Mouse (Mus musculus) testis, adult 2 months (tissue): Measurements from ENCODE around the gene Kif23. TPM values are rescaled to one million over a fixed set of nuclear protein-coding genes. Genes with fewer than 3 reads are reported as not detected.

Experiments
- H3K27ac ChIP-seq: fragments of 200-500 bp; 2 replicates; pipeline ENCODE4 v1.5.1; 2012; ENCODE audit warnings: low read depth, low read length; ENCODE audit not compliant: control insufficient read depth, insufficient read depth
- H3K27me3 ChIP-seq: fragments of 200-500 bp; 2 replicates; pipeline ENCODE4 v1.6.1; 2012; ENCODE audit warnings: mild to moderate bottlenecking, low read length, moderate library complexity; ENCODE audit not compliant: control insufficient read depth, insufficient read depth
- H3K36me3 ChIP-seq: fragments of 200-500 bp; 2 replicates; pipeline ENCODE4 v1.6.1; 2012; ENCODE audit warnings: mild to moderate bottlenecking, low read length; ENCODE audit not compliant: control insufficient read depth, insufficient read depth
- H3K4me1 ChIP-seq: fragments of 200-500 bp; 2 replicates; pipeline ENCODE4 v1.6.1; 2012; ENCODE audit warnings: low read length; ENCODE audit not compliant: control insufficient read depth, insufficient read depth
- H3K4me3 ChIP-seq: fragments of 200-500 bp; 2 replicates; pipeline ENCODE4 v1.5.1; 2012; ENCODE audit warnings: low read depth, mild to moderate bottlenecking, low read length, moderate library complexity, mixed read lengths; ENCODE audit not compliant: control insufficient read depth
- CTCF ChIP-seq: fragments of 200-500 bp; IDR thresholded peaks from 2 replicates; pipeline ENCODE4 v1.5.1; 2012; ENCODE audit warnings: low read depth, mild to moderate bottlenecking, inconsistent platforms, low read length, moderate library complexity; ENCODE audit not compliant: control insufficient read depth, insufficient read depth, insufficient replicate concordance
- POLR2A ChIP-seq: fragments of 200-500 bp; IDR thresholded peaks from 2 replicates; pipeline ENCODE4 v1.6.1; 2012; ENCODE audit warnings: low read depth, mild to moderate bottlenecking, inconsistent platforms, low read length, moderate library complexity; ENCODE audit not compliant: control insufficient read depth
- polyA plus RNA-seq: library from polyadenylated mRNA; depleted of rRNA; stranded (reverse); fragments of >200 nt; gene quantifications from 2 replicates; pipeline ENCODE4 v1.2.3, GENCODE M21; 2012

The Kif23 gene
- polyA plus RNA-seq, 1 experiment, result 12.8 TPM

DNA sequence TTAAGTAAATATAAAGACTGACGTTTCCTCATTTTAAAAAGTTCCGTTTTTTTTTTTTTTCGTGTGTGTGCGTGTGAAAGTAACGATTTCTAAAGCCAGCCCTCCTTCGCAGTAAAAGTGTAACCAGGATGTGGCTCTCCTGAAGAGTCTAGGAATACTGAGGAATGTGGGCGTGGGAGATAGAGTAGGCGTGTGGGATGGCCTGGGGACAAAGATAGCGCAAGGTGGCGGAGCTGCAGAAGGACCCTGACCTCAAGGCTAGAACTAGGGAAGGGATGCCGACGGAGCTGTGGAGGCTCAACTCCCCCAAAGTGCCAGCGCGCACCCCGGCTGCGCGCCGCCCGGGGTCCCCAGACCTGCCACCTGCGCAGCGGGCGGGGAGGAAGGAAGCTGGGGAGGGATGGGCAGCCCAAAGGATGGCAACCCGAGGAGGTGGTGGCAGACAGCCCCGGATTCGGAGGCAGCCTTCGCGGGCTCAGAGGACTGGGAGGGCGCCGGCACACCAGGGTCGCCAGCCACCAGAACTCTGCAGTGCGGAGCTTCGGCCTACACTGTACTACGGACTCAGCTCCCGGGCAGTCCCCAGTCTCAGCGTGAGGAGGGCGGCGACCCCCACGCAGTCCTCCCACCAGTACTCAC, 482 bp downstream of the Kif23 start:
- no peaks in the 10 kb centered on the region; the same call in 1 of the 2 replicates for H3K36me3 ChIP-seq
- peak overlapping the region; percentile 45 for H3K27ac ChIP-seq
- H3K4me3 ChIP-seq, result peak overlapping the region; percentile 88
- peaks cover 9% of the 10 kb centered on the region for H3K4me1 ChIP-seq
- H3K27me3 ChIP-seq, result no peaks in the 10 kb centered on the region
- no peak for TF ChIP-seq POLR2A
- no peak for TF ChIP-seq CTCF

DNA sequence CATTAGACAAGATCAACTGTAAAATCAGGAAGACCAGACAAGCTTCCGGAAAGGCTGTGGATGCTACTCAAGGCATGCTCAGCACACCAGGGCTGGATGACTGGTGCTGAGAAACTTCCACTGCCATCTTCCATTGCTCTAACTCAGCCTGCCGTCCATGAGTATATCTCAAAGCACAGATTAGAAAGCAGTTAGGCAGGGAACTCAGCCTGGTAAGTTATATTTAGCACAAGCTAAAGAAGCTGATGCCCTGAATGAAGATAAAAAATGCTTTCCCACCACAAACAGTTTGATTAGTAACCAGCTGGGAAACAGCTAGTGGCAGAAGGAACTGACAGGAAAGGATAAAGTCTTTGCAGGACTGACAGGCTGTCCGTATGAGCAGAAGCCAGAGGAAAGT, 5.5 kb downstream of the Kif23 start:
- no peak for TF ChIP-seq CTCF
- TF ChIP-seq POLR2A, result no peak
- Histone ChIP-seq H3K4me1 (no peaks in the 10 kb centered on the region), H3K27ac (no peak overlapping the region), H3K27me3 (no peaks in the 10 kb centered on the region), H3K4me3 (no peak overlapping the region), H3K36me3 (no peaks in the 10 kb centered on the region; the same call in none of the 2 replicates)

DNA sequence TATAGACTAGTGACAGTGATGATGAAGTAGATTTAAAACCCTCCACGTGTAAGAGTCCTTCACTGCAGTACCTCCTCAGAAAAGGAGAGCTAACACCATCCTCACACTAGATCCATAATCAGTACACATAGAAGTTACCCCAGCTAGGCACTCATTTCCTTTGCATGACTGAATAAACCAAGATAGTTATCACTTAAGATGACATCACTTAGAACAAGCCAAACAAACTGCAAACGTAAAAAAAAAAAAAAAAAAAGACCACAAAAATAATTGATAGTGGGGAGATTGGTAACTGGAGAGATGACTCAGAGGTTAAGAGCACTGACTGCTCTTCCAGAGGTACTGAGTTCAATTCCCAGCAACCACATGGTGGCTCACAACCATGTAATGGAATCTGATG, 13.2 kb downstream of the Kif23 start:
- TF ChIP-seq CTCF, result no peak
- TF ChIP-seq POLR2A, result no peak
- no peak overlapping the region for H3K27ac ChIP-seq
- no peak overlapping the region for H3K4me3 ChIP-seq
- H3K36me3 ChIP-seq, result no peaks in the 10 kb centered on the region
- no peaks in the 10 kb centered on the region for H3K4me1 ChIP-seq
- H3K27me3 ChIP-seq, result no peaks in the 10 kb centered on the region

DNA sequence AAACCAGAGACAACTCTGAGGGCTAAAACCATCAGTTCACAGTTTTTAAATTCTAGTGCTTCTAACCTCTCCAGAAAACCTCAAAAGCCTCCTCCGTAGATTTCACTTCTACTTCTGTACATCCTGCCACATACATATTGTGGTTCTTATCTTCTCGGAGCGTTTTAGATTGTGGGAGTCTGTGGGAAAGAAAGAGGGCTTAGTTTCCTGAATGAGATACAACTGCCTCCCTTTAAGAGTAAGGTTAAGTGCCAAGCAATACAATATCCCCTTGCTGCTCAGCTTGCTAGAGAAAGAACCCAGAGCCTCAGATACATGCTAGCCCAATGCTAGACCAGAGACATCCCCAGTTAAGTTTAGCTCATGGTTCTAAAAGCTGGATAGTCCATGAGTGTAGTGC, 14.6 kb downstream of the Kif23 start:
- no peaks in the 10 kb centered on the region for H3K36me3 ChIP-seq
- no peaks in the 10 kb centered on the region for H3K4me1 ChIP-seq
- no peak overlapping the region for H3K4me3 ChIP-seq
- no peak for TF ChIP-seq CTCF
- no peak for TF ChIP-seq POLR2A
- no peaks in the 10 kb centered on the region for H3K27me3 ChIP-seq
- no peak overlapping the region for H3K27ac ChIP-seq

DNA sequence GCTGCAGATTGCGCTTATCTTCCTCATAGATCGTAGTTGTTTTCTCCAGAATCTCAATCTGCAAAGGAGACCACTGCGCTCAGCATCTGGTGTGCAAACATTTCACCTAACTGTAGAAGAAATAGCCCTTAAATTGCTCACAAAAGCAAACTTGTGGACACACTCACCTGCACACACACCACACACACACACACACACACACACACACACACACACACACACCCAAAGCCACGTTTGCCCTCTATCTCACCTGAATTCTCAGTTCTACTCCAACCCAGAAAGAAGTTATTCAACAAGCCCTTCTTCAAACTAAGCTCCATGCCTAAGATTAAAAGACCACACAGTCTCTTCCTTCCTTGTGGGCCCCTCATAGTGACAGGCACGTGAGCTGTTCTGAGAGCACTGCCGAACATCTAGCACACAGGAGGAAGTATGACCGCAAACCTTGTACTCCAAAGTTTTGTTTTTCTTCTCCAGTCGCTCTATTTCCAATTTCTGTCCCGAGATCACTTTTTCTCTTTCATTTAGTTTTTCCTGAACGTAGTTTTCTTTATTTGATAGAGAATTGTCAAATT, 21.4 kb downstream of the Kif23 start:
- H3K27ac ChIP-seq, result no peak overlapping the region
- TF ChIP-seq CTCF (no peak), POLR2A (no peak)
- no peaks in the 10 kb centered on the region for H3K4me1 ChIP-seq
- no peaks in the 10 kb centered on the region for H3K27me3 ChIP-seq
- no peak overlapping the region for H3K4me3 ChIP-seq
- H3K36me3 ChIP-seq, result peaks cover 5% of the 10 kb centered on the region

DNA sequence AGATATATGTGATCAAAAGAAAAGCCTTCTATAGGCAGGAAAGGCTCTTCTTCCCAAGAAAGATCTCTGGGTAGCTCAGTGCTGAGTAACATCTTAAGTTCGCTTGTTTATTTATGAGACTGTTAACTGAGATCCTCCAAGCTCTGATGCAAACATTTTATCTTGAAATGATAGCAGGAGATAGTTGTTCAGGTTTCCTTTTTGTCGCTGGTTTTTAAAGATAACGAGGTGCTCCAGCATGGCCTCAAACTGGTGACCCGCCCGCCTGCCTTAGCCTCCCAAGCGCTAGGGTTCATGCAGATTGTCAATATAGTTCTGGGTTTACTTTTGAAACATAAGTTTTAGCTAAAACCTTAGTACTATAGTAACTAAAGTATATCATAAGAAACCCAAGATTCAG, 26.2 kb downstream of the Kif23 start:
- no peaks in the 10 kb centered on the region for H3K27me3 ChIP-seq
- no peaks in the 10 kb centered on the region for H3K4me1 ChIP-seq
- H3K36me3 ChIP-seq, result peaks cover 5% of the 10 kb centered on the region
- H3K27ac ChIP-seq, result no peak overlapping the region
- H3K4me3 ChIP-seq, result no peak overlapping the region
- TF ChIP-seq POLR2A, result no peak
- TF ChIP-seq CTCF, result no peak

DNA sequence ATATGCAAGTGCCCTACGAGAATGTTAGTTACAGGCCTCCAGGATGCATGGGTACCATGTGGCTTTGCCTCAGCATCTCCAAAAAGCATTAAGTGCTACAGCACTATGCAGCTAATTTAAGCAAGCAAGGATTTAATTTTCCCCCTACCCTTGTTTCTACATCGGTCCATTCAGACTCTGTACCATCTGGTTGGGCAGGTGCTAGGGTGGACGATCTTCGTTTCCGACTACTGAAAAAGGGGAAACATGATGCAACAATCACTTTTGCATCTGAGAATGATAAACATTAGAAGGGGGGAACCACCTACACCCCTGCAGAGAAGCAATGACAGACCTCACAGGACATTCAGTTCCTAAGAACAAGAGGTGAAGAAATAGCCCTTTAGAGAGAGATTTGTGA, 27.1 kb downstream of the Kif23 start:
- no peak overlapping the region for H3K27ac ChIP-seq
- H3K36me3 ChIP-seq, result peaks cover 3% of the 10 kb centered on the region

DNA sequence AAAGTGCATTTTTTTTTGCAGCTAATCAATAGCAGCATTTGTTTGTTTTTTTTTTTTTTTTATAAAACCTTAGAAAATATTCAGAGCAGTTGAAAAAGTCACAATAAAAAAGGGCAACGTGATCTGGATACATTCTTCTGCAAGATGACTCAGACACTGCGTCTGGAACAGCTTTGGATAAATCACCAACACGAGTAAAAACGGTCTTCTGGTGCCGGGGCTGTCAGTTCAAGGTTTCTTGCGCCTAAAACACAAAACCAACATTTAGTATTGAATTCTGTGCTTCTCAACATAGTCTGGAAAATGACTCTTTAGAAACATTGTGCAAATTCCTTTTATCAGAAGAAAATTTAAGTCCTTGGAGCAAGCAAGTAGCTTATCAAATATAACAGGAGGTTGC, 29.1 kb downstream of the Kif23 start:
- Histone ChIP-seq H3K36me3 (no peaks in the 10 kb centered on the region), H3K4me3 (no peak overlapping the region), H3K4me1 (peaks cover 3% of the 10 kb centered on the region; the same call in 1 of the 2 replicates), H3K27me3 (no peaks in the 10 kb centered on the region), H3K27ac (no peak overlapping the region)
- TF ChIP-seq CTCF (no peak), POLR2A (no peak)

More for the DNA sequence above, 27.1 kb downstream of the Kif23 start:
- no peak for TF ChIP-seq POLR2A
- no peak for TF ChIP-seq CTCF
- Histone ChIP-seq H3K4me3 (no peak overlapping the region), H3K27me3 (no peaks in the 10 kb centered on the region), H3K4me1 (no peaks in the 10 kb centered on the region)
